Mouse (Mus musculus): ENCODE data around the gene Efcab6. TPM values are rescaled to one million over a fixed set of nuclear protein-coding genes. Genes with fewer than 3 reads are reported as not detected.

The Efcab6 gene
- polyA plus RNA-seq, 1 experiment from 2014 or later = not detected

DNA sequence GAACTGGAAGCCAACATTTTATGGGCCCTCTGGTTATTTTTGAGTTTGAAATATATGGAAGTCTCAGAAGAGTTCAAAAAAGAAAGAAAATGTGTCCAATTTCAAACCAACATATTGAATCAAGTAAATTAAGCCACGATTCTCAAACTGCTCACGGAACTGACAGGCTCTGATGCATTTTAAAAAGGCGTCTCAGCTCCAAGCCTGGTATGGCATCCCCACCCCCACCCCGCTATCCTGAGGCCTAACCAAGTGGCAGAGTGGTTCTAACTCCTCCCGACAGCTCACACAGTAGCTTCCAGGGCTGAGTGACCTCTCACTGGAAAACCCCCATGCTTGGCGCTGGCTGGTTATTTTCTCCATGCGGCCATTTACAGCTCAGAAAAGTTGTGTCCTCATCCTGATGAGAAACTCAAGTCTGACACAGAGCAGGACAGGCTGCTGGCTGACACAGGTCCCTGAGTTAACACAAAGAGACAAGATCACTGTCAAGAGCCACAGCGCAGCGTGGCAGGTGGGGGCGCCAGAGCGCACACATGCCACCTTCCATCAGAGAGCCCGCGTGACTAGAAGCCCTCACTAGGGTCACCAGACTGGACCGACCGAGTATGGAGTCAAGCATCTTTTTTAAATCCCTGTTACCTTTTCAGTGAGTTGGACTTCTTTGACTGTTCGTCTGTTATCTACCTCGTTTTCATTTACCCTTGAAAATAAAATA is 55.7 kb downstream of the Efcab6 start:
- H3K27ac ChIP-seq (ENCODE audit: low read depth) = no peak overlapping the region
- no peak overlapping the region for H3K4me2 ChIP-seq (ENCODE audit: low read depth, low read length)
- no peak overlapping the region for H3K9ac ChIP-seq (replicated peaks)
- no peaks in the 10 kb centered on the region for H3K36me3 ChIP-seq (replicated peaks; ENCODE audit: insufficient read depth, low read length)
- H3K9me3 ChIP-seq (ENCODE audit: low read length) = no peaks in the 10 kb centered on the region
- 0 out of 2 replicates have a peak, but pooled peaks cover 3% of the 10 kb centered on the region for H3K27me3 ChIP-seq (ENCODE audit: insufficient read depth, low read length)
- no peak overlapping the region for H3K4me3 ChIP-seq (ENCODE audit: low read depth, low read length)
- H3K4me1 ChIP-seq (ENCODE audit: insufficient read depth) = no peaks in the 10 kb centered on the region
- DNase-seq (no peak), ATAC-seq (no peak)
- TF ChIP-seq EP300 (IDR thresholded peaks at IDR 0.05; ENCODE audit: low read depth) (no peak), CTCF (IDR thresholded peaks at IDR 0.05; ENCODE audit: low read depth) (no peak)
- 52% methylated on average over 17 of the region's 17 CpGs for WGBS (ENCODE audit: insufficient replicate concordance)

DNA sequence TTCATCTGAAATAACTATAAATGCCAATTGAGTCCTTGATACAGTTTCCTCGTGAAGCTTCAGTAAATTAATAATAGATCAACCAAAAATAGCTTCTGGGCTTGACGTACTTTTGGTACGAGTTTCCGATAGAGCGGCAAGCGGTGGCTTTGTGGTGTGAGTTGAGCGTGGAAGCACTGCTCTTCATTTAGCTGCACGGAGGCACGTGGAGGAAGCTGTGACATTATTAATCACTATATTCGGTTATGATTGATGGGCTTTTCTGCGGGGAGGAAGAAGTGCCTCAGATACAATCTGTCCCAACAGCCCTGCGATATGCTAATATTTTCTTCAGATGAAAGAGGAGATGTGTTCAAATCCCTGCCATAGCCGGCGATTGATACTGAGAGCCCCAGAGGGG is 60.9 kb downstream of the Efcab6 start:
- DNase-seq = no peak
- Histone ChIP-seq H3K36me3 (replicated peaks; ENCODE audit: insufficient read depth, low read length) (no peaks in the 10 kb centered on the region), H3K4me3 (ENCODE audit: low read depth, low read length) (no peak overlapping the region), H3K4me2 (ENCODE audit: low read depth, low read length) (no peak overlapping the region), H3K4me1 (ENCODE audit: insufficient read depth) (no peaks in the 10 kb centered on the region), H3K9ac (replicated peaks) (no peak overlapping the region), H3K9me3 (ENCODE audit: low read length) (no peaks in the 10 kb centered on the region), H3K27ac (ENCODE audit: low read depth) (no peak overlapping the region), H3K27me3 (ENCODE audit: insufficient read depth, low read length) (0 out of 2 replicates have a peak, but pooled peaks cover 3% of the 10 kb centered on the region)
- no peak for TF ChIP-seq CTCF (IDR thresholded peaks at IDR 0.05; ENCODE audit: low read depth)
- TF ChIP-seq EP300 (IDR thresholded peaks at IDR 0.05; ENCODE audit: low read depth) = no peak
- 75% methylated on average over 14 of the region's 14 CpGs for WGBS (ENCODE audit: insufficient replicate concordance)
- ATAC-seq = no peak

DNA sequence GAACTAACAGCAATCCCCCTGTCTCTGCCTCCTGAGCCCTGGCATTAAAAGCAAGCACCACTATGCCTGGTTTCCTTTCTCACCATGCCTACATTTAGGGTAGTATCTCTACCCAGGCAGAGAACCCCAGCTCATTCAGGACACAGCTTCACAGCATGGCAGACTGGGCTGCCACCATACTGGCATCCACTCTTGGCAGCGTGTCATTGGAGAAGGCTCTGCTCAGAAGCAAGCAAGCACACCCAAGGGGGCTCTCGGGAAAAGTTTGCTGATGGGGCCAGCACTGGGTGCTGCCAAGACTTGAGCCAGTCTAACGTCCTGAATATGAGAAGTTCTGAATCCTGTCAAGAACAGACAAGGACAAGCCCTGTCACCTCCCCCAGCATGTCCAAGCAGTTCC is 66.1 kb downstream of the Efcab6 start:
- no peak for ATAC-seq
- H3K4me3 ChIP-seq (ENCODE audit: low read depth, low read length) = no peak overlapping the region
- no peak overlapping the region for H3K4me2 ChIP-seq (ENCODE audit: low read depth, low read length)
- H3K9ac ChIP-seq (replicated peaks) = no peak overlapping the region
- H3K27me3 ChIP-seq (ENCODE audit: insufficient read depth, low read length) = no peaks in the 10 kb centered on the region
- no peaks in the 10 kb centered on the region for H3K9me3 ChIP-seq (ENCODE audit: low read length)
- WGBS (ENCODE audit: insufficient replicate concordance) = 65% methylated on average over 3 of the region's 3 CpGs
- no peaks in the 10 kb centered on the region for H3K4me1 ChIP-seq (ENCODE audit: insufficient read depth)
- H3K27ac ChIP-seq (ENCODE audit: low read depth) = no peak overlapping the region
- TF ChIP-seq CTCF (IDR thresholded peaks at IDR 0.05; ENCODE audit: low read depth) = no peak
- no peak for TF ChIP-seq EP300 (IDR thresholded peaks at IDR 0.05; ENCODE audit: low read depth)
- DNase-seq = no peak
- no peaks in the 10 kb centered on the region for H3K36me3 ChIP-seq (replicated peaks; ENCODE audit: insufficient read depth, low read length)

DNA sequence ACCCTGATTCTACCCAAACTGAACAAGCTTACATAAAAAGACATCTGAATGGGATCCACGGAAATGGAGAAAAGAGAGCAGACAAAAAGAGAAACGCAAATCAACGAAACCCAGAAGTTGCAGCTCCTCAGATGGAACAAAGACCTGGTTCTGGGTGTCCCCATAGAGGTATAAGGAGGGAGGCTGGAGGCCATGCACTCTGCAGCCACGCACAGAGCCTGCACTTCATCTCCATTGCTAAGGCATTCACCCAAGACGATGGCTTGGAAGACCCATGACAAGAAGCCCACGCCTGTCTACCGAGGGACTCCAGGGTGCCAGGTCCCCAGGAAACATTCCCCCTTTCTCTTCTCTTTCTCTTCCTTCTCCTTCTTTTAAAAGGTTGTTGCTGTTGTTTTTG is 66.6 kb downstream of the Efcab6 start:
- no peaks in the 10 kb centered on the region for H3K36me3 ChIP-seq (replicated peaks; ENCODE audit: insufficient read depth, low read length)
- ATAC-seq (no peak), DNase-seq (no peak)
- TF ChIP-seq EP300 (IDR thresholded peaks at IDR 0.05; ENCODE audit: low read depth) = no peak
- TF ChIP-seq CTCF (IDR thresholded peaks at IDR 0.05; ENCODE audit: low read depth) = no peak
- no peak overlapping the region for H3K27ac ChIP-seq (ENCODE audit: low read depth)
- no peaks in the 10 kb centered on the region for H3K9me3 ChIP-seq (ENCODE audit: low read length)
- WGBS (ENCODE audit: insufficient replicate concordance) = 55% methylated on average over 7 of the region's 7 CpGs
- no peak overlapping the region for H3K4me3 ChIP-seq (ENCODE audit: low read depth, low read length)
- H3K9ac ChIP-seq (replicated peaks) = no peak overlapping the region
- H3K4me2 ChIP-seq (ENCODE audit: low read depth, low read length) = no peak overlapping the region
- no peaks in the 10 kb centered on the region for H3K27me3 ChIP-seq (ENCODE audit: insufficient read depth, low read length)
- no peaks in the 10 kb centered on the region for H3K4me1 ChIP-seq (ENCODE audit: insufficient read depth)

DNA sequence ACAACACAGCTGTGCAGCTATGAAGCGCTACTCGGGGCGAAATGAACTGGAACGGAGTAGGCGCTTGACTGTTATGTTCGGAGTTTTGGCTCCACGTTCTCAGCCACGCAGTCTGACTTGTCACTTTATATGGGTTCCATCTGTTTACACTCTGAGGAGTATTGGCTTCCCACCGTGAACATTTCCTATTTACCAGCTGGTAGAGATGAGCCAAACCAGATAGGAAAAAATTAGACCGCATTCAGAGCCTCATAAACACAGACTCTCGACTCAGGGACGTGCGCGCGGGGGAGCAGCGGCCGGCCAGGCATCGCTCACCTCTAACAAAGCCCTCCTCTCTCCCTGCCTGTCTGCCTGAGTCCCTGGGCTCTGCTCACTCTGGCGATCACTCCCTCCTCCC is 67.1 kb downstream of the Efcab6 start:
- H3K4me3 ChIP-seq (ENCODE audit: low read depth, low read length) = no peak overlapping the region
- H3K27me3 ChIP-seq (ENCODE audit: insufficient read depth, low read length) = no peaks in the 10 kb centered on the region
- H3K9ac ChIP-seq (replicated peaks) = no peak overlapping the region
- ATAC-seq = no peak
- WGBS (ENCODE audit: insufficient replicate concordance) = 35% methylated on average over 19 of the region's 19 CpGs
- no peaks in the 10 kb centered on the region for H3K9me3 ChIP-seq (ENCODE audit: low read length)
- TF ChIP-seq CTCF (IDR thresholded peaks at IDR 0.05; ENCODE audit: low read depth) = no peak
- TF ChIP-seq EP300 (IDR thresholded peaks at IDR 0.05; ENCODE audit: low read depth) = no peak
- no peaks in the 10 kb centered on the region for H3K4me1 ChIP-seq (ENCODE audit: insufficient read depth)
- no peak overlapping the region for H3K4me2 ChIP-seq (ENCODE audit: low read depth, low read length)
- DNase-seq = no peak
- H3K27ac ChIP-seq (ENCODE audit: low read depth) = no peak overlapping the region
- no peaks in the 10 kb centered on the region for H3K36me3 ChIP-seq (replicated peaks; ENCODE audit: insufficient read depth, low read length)

DNA sequence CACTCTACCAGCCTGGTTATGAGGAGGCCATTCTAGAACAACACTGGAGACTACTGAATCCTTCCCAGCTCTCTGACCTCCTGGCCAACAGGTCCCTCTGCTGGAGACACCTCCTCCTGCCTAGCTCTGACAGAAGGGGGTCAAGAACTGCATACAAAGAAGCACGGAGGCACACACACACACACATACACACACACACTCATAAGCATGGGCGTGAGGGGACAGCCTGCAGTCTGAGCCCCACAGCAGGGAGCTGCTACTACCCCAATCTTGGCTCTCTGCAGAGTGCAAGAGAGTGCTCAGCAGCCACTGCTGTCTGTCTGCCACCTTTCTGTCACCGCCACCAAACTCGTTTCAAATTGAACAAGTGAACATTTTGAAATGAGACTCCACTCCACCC is 67.6 kb downstream of the Efcab6 start:
- no peaks in the 10 kb centered on the region for H3K27me3 ChIP-seq (ENCODE audit: insufficient read depth, low read length)
- H3K4me2 ChIP-seq (ENCODE audit: low read depth, low read length) = no peak overlapping the region
- H3K9ac ChIP-seq (replicated peaks) = no peak overlapping the region
- H3K27ac ChIP-seq (ENCODE audit: low read depth) = no peak overlapping the region
- no peaks in the 10 kb centered on the region for H3K36me3 ChIP-seq (replicated peaks; ENCODE audit: insufficient read depth, low read length)
- TF ChIP-seq EP300 (IDR thresholded peaks at IDR 0.05; ENCODE audit: low read depth) = no peak
- TF ChIP-seq CTCF (IDR thresholded peaks at IDR 0.05; ENCODE audit: low read depth) = no peak
- DNase-seq (no peak), ATAC-seq (no peak)
- no peak overlapping the region for H3K4me3 ChIP-seq (ENCODE audit: low read depth, low read length)
- 17% methylated on average over 4 of the region's 4 CpGs for WGBS (ENCODE audit: insufficient replicate concordance)
- H3K9me3 ChIP-seq (ENCODE audit: low read length) = no peaks in the 10 kb centered on the region
- no peaks in the 10 kb centered on the region for H3K4me1 ChIP-seq (ENCODE audit: insufficient read depth)

Measured in liver, postnatal 0 days (tissue).